Mouse (Mus musculus): ENCODE results near the gene Kcna2.

Kcna2 gene

DNA sequence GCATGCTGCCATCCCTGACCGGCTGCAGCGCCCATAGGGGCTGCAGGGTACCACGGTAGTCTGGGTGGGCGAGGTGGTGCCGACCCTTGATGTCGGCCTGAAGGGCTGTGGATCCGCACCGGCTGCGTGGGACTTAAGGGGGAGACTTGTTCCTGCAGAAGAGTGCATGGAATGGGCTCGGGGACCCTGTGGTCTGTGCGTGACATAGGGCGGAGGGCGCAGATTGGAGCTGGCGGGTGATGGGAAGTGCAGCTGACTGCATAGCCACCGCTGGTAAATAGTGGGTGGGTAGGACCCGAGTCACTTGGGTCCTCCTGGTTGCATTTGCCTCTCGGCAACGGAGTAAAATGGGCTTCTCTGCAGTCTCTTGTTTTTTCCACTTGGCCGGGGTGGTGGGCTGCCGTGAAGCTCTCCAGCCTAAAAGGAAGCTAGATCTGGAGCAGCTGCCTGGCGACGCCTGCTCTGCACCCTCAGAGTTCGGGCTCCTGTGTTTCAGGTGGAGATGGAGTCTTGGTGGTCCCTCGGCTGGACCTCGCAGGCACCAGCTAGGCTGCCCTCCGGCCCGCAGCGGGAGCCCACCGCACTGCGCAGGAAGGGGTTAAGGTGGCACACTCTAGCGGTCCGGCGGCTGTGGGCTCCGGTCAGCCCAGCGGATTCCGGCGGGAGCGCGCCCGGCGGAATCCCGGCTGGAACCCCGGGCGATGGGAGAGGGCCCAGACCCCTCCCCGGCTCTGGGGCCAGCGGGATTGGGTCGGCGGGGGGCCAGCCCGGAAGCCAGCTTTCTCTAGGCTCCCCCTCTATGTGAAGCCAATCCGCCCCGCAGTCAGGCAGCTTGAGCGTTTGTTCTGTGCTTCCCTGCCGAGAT, 1.1 kb downstream of the Kcna2 start:
- DNase-seq: no peak

DNA sequence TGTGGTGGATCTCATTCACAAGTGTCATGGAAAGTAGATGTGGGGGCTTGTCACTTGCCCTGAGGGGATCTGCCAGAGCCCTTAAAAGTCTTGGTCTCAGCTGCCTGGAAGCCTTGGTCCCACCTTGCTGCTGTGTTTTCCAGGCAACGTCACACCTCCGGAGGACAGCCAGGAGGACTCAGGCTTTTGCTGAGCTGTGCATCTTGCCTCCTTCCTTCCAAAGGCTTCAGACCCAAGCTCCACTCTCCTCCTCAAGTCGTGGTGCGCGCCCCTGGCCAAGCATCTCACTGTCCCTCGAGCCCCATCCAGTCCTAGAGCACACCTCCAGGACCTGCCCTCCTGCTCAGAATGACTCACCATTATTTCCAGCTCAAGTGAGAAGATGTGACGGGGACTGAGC, 2.1 kb downstream of the Kcna2 start:
- no peak for DNase-seq

DNA sequence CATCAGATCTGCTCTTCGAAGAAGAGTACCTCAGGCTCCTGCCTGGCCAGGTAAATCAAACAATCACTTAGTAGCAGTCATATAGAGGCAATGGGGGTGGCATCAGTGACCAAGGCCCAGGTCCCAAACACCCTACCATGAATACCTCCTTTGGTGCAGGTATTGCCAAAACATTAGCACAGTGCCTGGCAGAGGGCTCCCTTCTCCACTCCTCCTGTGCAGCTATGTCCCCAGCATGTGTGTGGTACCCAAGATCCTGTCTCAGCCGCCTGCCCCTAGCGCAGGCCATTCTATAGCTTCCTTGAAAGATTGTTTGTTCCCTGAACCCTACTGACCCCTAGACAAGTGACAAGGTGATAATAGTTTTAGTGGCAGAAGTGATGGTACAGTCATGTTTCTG, 2.5 kb downstream of the Kcna2 start:
- DNase-seq: no peak

DNA sequence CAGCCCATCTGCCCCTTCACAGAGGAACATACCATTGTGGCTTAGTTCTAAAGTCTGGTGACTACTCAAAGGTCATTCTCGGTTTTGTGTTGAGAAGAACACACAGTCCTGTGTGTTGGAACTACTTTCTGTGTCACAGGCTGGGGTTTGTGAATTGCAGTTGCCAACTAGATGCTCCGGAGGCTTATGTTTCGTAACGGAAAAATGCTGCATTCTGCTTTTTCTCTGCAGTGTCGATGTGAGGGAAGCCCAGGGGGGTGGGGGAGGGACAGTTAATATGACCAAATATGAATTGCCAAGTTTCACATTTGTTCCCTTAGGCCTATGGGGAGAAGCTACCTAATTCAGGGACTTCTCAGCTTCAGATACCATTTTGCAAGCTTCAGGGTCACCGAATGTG, 5.0 kb downstream of the Kcna2 start:
- DNase-seq: no peak

DNA sequence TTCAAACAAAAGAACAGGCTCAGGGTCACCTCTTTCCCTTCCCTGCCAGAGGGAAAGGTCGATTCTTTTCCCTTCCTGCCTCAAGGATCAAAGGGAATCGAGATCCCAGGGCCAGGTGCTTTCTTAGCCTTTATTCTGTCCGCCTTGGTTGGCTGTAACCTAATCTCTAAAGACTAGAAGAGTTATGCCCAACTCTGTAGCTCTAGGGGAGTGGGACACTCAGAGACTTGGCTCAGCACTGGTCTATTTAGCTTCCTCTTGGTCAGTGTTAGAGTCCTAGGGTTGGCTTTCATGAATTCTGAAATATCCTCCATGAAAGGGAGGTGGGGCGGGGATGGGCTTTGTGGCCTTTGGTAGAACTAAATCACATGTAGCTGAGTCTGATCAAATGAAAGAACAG, 11.6 kb downstream of the Kcna2 start:
- DNase-seq: no peak

DNA sequence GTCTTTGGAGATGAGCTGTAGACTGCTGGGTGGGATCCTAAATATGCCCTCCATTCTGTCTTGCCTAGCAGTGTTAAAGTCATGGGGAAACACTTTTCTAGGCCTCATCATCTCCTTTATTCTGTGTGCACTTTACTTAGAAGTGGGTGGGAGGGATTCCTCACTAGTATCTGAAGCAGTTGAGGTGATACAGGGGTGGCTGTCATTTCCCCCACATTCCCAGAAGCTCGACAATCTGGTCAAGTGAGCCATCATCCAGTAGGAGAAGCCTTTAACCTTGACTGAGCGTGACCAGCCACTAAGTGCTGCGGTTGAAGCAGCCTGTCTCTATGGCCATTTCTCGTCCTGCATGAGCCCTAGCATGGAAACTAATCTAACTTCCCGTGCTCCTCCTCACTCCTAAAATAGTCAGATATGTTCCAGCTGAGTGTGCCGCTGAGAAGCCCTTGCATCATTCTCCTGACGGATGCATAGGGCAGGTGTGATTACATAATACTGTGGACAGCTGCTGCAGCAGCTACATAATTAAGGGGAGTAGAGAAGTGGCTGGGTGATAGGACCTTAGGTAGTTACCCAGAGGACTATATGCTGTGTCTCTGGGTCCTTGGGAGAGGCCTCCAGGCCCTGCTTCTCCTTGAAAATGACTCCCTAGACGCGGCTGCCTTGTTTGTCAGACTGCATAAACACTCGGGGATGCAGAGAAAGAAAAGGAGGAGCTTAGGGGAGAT, 12.2 kb downstream of the Kcna2 start:
- DNase-seq: no peak

DNA sequence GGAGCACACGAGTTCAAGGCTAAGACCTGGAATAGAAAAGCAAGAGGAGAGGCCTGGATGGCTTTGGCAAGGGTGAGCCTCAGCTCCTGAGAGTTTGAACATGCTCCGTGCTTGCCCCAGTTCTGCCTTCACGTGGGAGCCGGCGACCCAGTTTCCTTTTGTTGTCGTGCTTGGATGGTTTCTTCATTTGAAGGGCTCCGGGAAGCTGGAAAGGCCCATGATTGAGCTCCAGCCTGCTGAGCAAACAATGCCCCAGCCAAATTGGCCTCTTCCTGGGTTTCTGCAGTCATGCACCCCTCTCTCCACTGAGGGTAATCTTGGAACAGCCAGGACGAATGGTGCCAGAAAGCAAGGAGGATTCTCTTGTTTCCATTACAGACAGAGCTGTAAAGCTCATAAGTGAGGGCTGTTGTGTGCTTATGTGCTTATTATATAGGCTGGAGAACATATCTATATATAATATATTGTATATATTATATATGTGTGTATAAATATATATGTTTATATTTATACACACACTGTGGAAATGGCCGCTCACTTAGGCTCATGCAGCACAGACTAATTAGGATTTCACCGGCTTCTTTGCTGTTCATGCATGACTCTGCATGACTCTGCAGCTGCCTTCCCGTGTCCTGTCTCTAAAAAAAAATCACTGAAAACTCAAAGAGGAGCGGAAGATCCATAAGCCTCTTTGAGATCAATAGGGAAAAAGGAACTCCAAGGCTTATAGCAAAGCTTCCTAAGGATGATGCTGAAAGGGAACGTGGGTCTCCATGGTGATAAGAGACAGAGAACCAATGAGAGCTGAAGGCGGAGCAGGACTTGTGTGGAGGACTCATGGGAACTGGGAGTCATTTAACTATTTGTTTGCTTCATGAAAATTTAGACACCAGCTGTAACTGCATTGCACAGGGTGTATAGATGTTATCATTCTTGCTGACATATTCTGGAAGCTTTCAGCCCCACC, 13.1 kb downstream of the Kcna2 start:
- DNase-seq: no peak

DNA sequence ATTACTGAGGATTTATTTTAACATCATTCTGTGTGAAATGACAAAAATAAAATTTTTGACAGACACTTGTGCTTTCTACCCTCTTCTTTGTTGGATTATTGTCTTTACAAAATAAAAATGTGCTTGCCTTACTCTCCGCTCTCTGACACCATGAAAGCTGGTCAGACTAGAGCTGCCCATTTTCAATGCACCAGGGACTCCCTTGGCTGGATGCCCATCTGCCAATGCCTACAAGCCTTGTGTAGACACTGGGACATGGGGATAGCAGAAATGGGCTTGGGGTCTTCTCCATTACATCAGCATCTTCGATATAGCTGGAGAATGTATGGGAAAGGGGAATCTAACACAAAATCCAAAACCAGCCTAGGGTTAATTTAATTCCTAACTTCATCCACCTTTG, 14.0 kb downstream of the Kcna2 start:
- DNase-seq: no peak

DNA sequence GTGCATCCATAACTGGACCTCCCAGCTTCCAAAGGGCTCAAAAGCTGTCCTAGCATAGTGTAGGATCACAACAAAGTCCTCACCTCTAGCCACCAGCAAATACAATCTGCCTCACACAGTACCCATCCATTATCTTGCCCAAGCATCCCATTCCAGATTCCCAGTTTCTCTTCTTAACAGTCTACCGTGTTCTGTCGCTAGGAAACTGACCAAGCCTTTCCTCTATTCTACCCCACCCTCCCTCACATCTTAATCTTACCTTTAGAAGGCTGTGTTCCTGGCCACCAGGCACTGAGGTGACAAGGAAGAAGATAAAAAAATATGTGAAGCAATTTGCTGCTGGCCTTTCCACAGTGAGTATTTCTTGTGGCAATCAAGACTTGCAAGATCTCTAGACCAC, 14.8 kb downstream of the Kcna2 start:
- no peak for DNase-seq

DNA sequence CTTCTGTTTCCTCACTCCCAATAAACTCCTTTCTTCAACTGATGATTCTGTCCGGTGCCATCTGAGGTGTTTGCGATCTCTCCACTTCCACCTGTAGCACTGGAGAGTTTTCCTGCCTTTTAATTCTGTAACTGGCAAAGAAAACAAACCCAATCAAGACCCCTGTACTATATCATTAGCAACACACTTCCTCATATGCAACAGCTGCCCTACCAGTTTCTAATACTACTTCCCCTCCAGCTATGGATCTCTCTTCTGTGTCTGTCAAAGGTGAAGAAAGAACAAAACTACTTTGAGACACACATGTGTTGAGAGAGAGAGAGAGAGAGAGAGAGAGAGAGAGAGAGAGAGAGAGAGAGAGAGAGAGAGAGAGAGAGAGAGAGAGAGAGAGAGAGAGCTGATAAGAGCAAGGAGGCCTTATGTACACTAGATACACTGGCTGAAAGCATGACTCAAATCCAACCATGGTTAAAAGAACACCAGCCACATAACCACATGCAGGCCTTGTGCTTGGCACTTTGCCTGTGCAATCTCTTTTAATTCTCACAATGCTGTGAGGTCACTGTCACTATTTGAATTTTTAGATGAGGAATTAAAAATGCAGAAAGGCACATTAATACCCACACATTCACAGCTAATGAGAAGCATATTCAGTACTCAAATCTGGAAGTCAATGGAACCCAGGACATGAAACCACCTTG, 19.1 kb downstream of the Kcna2 start:
- DNase-seq: no peak

DNA sequence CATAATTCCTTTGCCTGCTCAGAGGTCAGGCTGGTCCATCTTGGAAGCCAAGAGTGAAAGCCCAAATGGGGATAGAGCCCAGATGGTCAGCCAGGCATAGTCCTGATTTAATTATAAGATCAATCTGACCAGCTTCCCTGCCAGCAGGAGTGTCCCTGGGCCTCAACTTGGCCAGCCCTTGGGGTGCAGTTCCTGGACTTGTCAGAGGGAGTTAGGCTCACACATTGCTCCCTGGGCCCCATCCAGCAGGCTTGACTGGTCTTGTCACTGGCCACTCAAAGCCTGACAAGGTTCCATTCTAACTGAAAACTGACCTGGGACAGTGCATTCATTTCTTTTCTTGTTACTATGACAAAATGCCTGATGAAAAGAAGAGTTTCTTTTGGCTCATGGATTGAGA, 21.4 kb downstream of the Kcna2 start:
- DNase-seq: no peak

DNA sequence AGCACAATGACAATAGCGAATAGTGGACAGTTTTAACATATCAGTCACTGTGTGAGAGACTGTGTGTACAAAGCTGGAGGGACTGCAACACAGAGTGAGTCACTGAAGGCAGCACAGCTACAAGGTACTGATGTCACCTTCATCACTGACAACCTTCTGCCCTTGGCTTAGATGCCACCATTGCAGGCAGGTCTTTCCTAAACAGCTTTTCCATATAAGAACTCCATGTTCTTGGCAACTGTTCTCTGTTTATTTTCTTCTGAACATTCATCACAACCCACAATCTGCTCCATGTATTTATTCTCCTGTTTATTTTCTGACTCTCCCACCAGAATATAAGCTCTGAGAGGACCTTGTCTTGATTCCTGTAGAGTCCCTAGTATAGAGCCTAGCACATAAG, 26.7 kb downstream of the Kcna2 start:
- no peak for DNase-seq

DNA sequence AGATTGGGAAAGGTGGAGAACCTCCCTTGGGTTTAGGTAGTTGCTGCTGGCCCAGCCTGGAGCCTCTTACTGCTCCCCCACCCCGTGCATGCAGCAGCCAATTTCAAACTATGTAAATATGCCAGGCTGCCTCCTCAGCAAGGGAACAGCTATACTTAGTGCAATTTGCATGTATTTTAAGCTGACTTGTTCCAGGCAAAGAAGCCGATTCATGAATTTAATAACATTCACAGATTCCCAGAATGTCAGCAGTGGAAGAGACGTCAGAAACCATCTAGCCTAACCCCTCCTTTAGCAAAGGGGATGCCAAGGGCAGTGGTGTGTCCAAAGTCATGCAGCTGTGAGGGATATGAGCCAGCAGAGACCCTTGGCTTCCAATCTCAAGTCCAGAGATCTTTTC, 27.5 kb downstream of the Kcna2 start:
- no peak for DNase-seq

DNA sequence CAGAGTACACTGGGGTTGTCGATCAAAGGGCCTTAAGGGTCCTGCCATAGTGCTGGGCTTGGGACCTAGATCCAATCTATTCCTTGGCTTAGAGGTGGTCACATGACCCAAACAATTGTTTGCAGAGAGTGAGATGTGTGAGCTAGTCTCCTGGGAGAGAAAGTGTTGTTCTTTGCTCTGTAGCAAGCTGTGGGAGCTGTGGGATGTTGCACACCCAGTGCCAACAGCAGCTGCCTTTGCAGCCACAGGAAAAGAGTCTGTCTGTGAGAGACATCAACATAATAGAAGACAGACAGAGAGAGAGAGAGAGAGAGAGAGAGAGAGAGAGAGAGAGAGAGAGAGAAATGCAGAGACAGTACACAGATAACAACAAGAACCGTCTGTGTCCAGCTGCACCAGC, 28.3 kb downstream of the Kcna2 start:
- no peak for DNase-seq

DNA sequence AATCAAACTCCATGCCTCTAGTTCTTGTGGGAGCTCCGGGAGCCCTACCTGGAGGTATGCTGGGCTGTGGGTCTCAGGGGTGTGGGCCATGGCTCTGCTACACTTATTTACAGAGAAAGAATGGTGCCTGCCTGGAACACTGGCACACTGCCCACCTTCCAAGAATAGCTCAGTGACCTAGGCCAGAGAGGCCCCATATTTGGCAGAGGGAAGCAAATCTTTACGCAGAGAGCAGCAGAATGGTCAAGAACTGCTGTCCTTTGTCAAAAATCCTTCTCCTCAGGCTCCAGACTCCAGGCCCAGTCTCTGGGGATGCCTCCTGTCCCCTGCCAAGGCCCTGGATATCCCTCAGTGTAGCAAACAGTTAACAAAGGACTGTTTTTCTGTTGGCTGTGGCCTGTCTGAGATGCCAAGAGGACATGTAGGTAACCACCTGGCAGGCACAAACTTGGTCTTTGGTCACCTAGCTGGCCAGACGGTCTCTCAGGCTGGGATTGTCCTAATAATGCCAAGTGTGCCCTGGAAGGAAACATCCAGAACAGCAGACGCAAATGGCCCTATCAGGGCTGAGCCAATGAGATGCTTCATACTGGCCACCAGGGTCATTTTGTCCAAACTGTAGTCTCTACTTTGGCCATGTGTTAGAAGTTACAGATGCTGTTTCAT, 29.8 kb downstream of the Kcna2 start:
- DNase-seq: peak; percentile 53 to 55

DNA sequence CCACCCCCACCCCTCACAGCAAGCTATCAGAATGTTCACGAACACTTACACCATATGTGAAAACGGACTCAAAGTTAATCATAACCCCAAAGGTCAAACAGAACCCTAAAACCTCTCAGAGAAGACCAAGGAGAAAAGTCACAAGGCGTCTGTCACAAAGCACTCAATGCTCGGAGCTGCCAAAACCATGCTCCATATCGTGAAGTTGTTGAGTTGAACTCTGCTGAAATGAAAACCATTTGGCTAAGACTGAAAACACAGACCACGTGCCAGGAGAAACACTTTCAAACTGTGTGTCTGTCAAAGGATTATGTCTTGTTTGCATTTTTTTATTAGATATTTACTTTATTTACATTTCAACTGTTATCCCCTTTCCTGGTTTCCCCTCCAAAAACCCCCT, 30.9 kb downstream of the Kcna2 start:
- no peak for DNase-seq

DNA sequence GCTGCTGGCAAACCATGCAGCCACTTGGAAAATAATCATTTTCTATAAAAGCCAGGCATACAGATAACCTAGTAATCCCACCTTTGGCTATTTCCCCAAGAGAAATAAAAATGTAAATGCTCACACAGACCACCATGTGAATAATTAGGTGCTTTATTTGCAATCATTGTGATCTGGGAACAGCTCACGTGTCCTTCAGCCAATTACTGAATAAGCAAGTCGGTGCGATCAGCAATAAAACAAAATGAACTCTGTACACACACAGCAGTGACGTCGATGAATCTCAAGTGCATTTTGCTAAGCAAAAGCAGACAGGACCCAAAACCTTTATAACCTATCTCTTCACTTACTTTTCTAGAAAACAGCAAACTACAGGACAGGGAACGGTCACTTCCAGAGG, 31.7 kb downstream of the Kcna2 start:
- no peak for DNase-seq

DNA sequence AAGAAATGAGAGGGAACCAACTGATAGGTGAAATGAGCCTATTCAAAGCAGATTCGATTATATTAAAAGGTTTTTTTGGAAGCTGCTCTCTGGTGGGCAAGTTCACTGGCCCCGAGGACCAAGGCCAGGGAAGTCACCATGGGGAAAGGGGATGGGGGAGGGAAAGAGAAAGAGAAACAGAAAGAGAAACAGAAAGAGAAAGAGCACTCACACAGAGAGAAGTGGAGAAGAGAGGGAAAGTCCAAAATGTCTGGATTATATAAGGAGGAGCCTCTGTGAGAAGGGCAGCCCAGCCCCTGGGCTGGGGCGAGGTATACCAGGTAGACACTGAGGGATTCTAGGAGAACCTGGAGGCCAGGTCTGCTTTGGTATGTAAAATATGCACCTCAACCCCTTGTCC, 33.5 kb downstream of the Kcna2 start:
- no peak for DNase-seq

DNA sequence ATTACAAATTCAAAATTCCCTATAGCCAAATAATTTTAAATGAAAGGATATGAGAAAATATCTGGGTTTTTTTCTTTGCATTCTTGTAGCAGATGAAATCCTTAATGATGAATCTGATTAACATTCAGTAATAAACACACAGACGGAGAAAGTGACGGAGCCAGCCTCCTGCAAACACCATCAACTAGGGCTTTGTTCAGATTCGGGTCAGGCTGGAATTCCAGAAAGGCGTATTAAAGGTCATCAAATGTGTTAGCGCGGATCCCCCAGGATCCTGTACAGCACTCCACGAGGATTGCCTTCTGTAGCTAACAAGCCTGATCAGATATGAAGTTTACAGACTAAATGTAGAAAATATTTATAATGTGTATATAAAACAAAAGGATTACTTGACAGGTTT, 46.2 kb downstream of the Kcna2 start:
- no peak for DNase-seq

DNA sequence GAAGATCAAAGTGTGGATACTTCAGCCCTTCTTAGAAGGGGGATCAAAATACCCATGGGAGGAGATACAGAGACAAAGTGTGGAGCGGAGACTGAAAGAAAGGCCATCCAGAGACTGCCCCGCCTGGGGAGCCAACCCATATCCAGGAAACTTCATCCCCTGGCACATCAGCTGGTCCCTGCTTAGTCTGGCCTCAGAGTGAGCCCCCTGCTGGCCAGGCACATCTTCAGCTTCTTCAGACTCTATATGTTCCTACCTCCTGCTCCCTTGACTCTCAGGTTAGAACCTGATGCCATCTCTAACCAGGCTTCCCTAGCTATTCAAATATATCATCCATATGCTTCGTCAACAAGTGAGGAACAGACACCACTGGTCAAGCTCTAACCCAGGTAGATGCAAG, 48.1 kb downstream of the Kcna2 start:
- DNase-seq: peak; percentile 52 to 59

DNA sequence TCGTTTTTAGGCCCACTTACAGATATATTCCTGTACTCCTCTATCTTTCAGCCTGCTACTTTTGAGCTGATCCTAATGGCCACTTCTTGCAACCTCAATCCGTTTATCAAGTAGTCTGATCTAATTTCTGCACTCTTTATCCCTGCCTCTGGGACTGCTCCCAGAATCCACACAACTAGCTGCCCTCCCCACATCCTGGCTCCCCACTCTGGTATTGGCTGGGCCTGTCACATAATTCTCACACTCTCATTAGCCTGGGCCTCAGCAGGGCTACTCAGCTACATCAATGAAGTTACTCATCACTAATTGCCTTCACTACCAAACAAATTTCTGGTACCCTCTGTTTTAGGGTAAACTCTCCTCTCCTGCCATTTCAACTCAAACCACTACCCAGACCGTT, 49.5 kb downstream of the Kcna2 start:
- DNase-seq: no peak
